Mouse (Mus musculus) hindbrain, embryonic 10.5 days (tissue): ENCODE measurements around the gene Nkx2-3. TPM values are rescaled to one million over a fixed set of nuclear protein-coding genes. Genes with fewer than 3 reads are reported as not detected.

Experiments
- DNase-seq: peaks from one replicate; pipeline ENCODE4 v3.0.0-alpha.2; 2017; ENCODE audit warnings: low spot score
- H3K27ac ChIP-seq: fragments of 300-500 bp; sonication (generic); 2 replicates; pipeline ENCODE4 v1.5.1; 2016; ENCODE audit warnings: mild to moderate bottlenecking, moderate library complexity
- H3K27me3 ChIP-seq: fragments of 300-500 bp; sonication (generic); 2 replicates; pipeline ENCODE4 v1.6.1; 2016; ENCODE audit warnings: mild to moderate bottlenecking; ENCODE audit not compliant: poor library complexity, insufficient read depth, severe bottlenecking
- H3K36me3 ChIP-seq: fragments of 300-500 bp; sonication (generic); 2 replicates; pipeline ENCODE4 v1.6.1; 2016; ENCODE audit warnings: mild to moderate bottlenecking, moderate library complexity
- H3K4me1 ChIP-seq: fragments of 300-500 bp; sonication (generic); replicated peaks from 2 replicates; pipeline ENCODE4 v1.6.1; 2016; ENCODE audit warnings: mild to moderate bottlenecking
- H3K4me3 ChIP-seq: fragments of 300-500 bp; sonication (generic); 2 replicates; pipeline ENCODE4 v1.5.1; 2016; ENCODE audit warnings: mild to moderate bottlenecking, moderate library complexity
- H3K9me3 ChIP-seq: fragments of 300-500 bp; sonication (generic); 2 replicates; pipeline ENCODE4 v1.6.1; 2016; ENCODE audit warnings: mild to moderate bottlenecking, moderate library complexity
- WGBS: fragments of 180-500 bp; shearing (Covaris S2); methylation state at CpG from one replicate; pipeline ENCODE4 v1.1.7; 2016; 5-methylcytosine and 5-hydroxymethylcytosine counted together
- polyA plus RNA-seq: library from polyadenylated mRNA; unstranded; fragments of >200 nt; fragmentation: Nextera tagmentation; extraction: Ambion mirVana; gene quantifications from 2 replicates; pipeline ENCODE4 v1.2.1, GENCODE M21; 2016

Nkx2-3 gene
- polyA plus RNA-seq, 1 experiment from 2014 or later: 1.0 TPM

DNA sequence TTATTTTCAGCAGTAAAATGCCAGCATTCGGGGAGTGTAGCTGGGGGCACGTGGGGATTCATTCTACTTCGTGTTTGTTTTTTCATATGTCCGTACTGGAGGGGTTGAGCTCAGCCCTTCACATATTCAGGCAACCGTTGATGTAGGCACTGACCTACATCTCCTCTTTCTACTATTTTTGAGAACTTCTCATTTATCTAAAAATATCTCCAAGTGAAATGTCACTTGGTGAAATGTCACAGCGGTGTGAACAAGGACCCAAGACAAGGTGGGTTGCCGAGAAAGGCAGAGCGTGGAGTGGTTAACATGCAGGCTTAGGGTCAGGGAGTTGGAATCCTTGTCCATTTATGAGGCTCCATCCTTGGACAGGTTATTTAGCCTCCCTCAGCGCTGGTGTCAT lies 35.1 kb downstream of the Nkx2-3 start:
- Histone ChIP-seq H3K27me3 (peaks cover 3% of the 10 kb centered on the region; the same call in 1 of the 2 replicates), H3K4me1 (no peaks in the 10 kb centered on the region), H3K4me3 (no peak overlapping the region), H3K36me3 (no peaks in the 10 kb centered on the region), H3K27ac (no peak overlapping the region), H3K9me3 (no peaks in the 10 kb centered on the region)
- no peak for DNase-seq
- WGBS: 88% methylated on average over 9 of the region's 9 CpGs

DNA sequence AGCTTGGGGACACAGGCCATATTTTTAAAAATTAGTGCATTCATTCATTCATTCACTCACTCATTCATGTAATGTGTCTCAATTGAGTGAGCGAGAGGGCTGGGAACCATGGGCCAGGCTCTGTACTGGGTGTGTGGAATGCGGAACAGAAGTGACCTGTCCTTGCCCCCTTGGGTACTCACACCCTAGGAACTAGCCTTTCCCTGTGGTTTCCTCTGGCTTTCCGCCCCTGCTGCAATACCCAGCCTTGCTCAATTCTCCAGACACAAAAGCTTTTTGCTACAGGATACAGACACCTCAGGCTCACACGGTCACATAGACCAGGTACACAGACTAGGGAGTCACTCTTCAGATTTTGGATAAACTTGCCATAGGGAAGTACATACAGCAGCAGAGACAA lies 36.2 kb downstream of the Nkx2-3 start:
- WGBS: 93% methylated on average over 4 of the region's 4 CpGs
- Histone ChIP-seq H3K4me3 (no peak overlapping the region), H3K27ac (no peak overlapping the region), H3K36me3 (no peaks in the 10 kb centered on the region), H3K4me1 (no peaks in the 10 kb centered on the region), H3K9me3 (no peaks in the 10 kb centered on the region), H3K27me3 (peaks cover 7% of the 10 kb centered on the region)
- DNase-seq: no peak

GRCm38 (mm10) chr19:43651241-43651785 lies 39.2 kb downstream of the Nkx2-3 start:
- no peak for DNase-seq
- Histone ChIP-seq H3K4me3 (no peak overlapping the region), H3K27ac (no peak overlapping the region), H3K27me3 (peaks cover 19% of the 10 kb centered on the region), H3K36me3 (no peaks in the 10 kb centered on the region), H3K4me1 (no peaks in the 10 kb centered on the region), H3K9me3 (no peaks in the 10 kb centered on the region)
- 74% methylated on average over 8 of the region's 8 CpGs for WGBS

DNA sequence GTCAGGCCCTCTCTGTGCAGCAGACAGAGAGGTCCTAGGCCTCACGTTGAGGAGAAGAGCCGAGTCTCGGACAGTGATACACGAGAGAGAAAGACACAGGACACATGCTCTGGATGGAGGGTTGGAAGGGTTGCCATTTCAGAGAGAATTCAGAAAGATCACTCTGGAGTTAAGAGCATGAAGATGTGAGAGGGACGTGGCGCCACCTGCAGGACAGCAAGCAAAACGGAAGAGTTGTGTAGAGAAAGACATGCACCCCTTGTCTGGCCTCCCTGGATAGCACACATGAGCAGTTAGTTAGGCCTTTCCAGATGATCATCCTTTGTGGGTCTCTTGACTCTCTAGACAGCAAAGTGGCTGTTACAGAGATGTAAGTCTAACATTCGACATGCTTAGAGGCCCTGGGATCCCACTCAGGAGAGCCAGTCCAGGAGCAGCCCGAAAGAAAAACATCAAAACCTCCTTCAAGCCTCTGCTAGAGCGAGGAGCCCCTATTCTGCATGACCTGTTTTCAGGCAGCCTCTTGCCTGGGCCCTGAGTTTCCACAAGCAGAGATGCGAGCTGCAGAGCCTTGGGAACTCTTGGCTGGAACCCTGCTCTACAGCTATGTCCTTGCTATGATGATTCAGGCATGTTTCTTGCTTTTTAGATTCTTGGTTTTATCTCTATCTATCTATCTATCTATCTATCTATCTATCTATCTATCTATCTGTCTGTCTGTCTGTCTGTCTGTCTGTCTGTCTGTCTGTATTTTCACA lies 43.8 kb downstream of the Nkx2-3 start:
- Histone ChIP-seq H3K9me3 (no peaks in the 10 kb centered on the region), H3K4me1 (no peaks in the 10 kb centered on the region), H3K27ac (no peak overlapping the region), H3K4me3 (no peak overlapping the region), H3K27me3 (peaks cover 22% of the 10 kb centered on the region), H3K36me3 (no peaks in the 10 kb centered on the region)
- 42% methylated on average over 11 of the region's 11 CpGs for WGBS
- DNase-seq: peak; percentile 71

- no peak for DNase-seq
- Histone ChIP-seq H3K36me3 (peaks cover 20% of the 10 kb centered on the region), H3K27me3 (peaks cover 7% of the 10 kb centered on the region), H3K9me3 (no peaks in the 10 kb centered on the region), H3K4me1 (peaks cover 10% of the 10 kb centered on the region), H3K27ac (no peak overlapping the region), H3K4me3 (no peak overlapping the region)
- WGBS: 87% methylated on average over 6 of the region's 6 CpGs
These were observed 47.5 kb downstream of the Nkx2-3 start for GRCm38 (mm10) chr19:43659632-43660031.

GRCm38 (mm10) chr19:43660774-43661173 lies 48.6 kb downstream of the Nkx2-3 start:
- Histone ChIP-seq H3K4me1 (peaks cover 10% of the 10 kb centered on the region), H3K27me3 (peaks cover 4% of the 10 kb centered on the region; the same call in 1 of the 2 replicates), H3K36me3 (peaks cover 20% of the 10 kb centered on the region), H3K27ac (no peak overlapping the region), H3K9me3 (no peaks in the 10 kb centered on the region), H3K4me3 (no peak overlapping the region)
- DNase-seq: no peak
- WGBS: 91% methylated on average over 9 of the region's 9 CpGs

DNA sequence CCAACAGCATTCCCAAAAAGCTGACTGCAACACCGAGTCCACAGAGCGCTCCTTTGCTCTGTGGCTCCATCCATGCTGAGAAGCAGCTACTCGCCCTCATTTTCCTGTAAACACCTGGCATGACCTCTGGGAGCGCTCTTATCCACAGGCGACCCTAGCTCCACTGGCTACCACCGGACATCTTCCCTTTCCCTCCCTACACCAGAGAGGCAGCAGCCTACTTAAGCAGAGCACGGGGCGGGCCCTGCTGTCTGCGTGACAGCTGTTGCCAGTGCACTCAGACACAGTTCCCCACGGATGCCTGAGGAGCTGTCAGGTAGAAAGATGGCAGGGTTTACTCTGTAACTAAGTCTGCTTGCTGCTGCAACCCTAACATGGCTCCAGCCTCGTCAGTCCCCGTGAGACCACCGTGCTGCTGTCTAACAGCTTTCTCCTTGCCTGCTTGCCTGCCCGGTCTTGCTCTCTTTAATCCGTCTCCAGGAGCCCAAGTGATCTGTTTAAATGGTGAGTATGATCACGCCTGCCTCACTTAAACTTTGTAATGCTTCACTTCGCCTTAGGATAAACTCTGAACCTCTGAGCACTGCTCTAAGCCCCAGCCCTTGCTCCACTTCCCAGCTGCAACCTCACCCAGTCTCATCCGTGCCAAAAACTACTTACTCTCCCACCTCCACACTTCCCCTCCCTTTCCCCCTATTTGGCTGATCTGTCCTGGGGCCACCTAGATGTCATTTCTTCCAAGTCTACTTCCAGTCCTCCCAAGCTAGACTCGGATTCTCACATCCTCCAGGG lies 50.2 kb downstream of the Nkx2-3 start:
- DNase-seq: peak; percentile 51
- H3K27me3 ChIP-seq: no peaks in the 10 kb centered on the region
- WGBS: 36% methylated on average over 19 of the region's 19 CpGs
- H3K9me3 ChIP-seq: no peaks in the 10 kb centered on the region
- no peak overlapping the region for H3K4me3 ChIP-seq
- peaks cover 10% of the 10 kb centered on the region for H3K4me1 ChIP-seq
- H3K36me3 ChIP-seq: peaks cover 28% of the 10 kb centered on the region
- 0 out of 2 replicates have a peak overlapping the region, but pooled peaks have one; percentile 12 for H3K27ac ChIP-seq

- H3K27ac ChIP-seq: no peak overlapping the region
- no peak for DNase-seq
- WGBS: 86% methylated on average over 8 of the region's 8 CpGs
- no peaks in the 10 kb centered on the region for H3K9me3 ChIP-seq
- H3K4me3 ChIP-seq: no peak overlapping the region
- no peaks in the 10 kb centered on the region for H3K27me3 ChIP-seq
- H3K4me1 ChIP-seq: peaks cover 10% of the 10 kb centered on the region
- peaks cover 28% of the 10 kb centered on the region for H3K36me3 ChIP-seq
These were observed 51.3 kb downstream of the Nkx2-3 start for GRCm38 (mm10) chr19:43663471-43663870.

Other genes with a start within 250 kb of the Nkx2-3 start
- 0.70 and 2.7 TPM in 2 replicates for gene Hpse2, start 224.0 kb upstream of the Nkx2-3 start, polyA plus RNA-seq
- gene Cnnm1, start 171.9 kb upstream of the Nkx2-3 start, polyA plus RNA-seq: 0.34 and 0.35 TPM in 2 replicates
- 58.3 and 60.5 TPM in 2 replicates for gene Got1, start 87.7 kb upstream of the Nkx2-3 start, polyA plus RNA-seq
- 9.2 and 12.3 TPM in 2 replicates for gene Slc25a28, start 62.6 kb downstream of the Nkx2-3 start, polyA plus RNA-seq
- gene Entpd7, start 77.3 kb downstream of the Nkx2-3 start, polyA plus RNA-seq: 9.0 and 9.3 TPM in 2 replicates
- gene Cutc, start 140.7 kb downstream of the Nkx2-3 start, polyA plus RNA-seq: 12.8 and 13.9 TPM in 2 replicates
- 14.1 and 15.3 TPM in 2 replicates for gene Cox15, start 140.7 kb downstream of the Nkx2-3 start, polyA plus RNA-seq
- gene Abcc2, start 169.9 kb downstream of the Nkx2-3 start, polyA plus RNA-seq: 0.02 TPM in 1 of 2 replicates, not detected in the other